Mouse (Mus musculus): ENCODE measurements around the gene Cbx2. TPM values are rescaled to one million over a fixed set of nuclear protein-coding genes. Genes with fewer than 3 reads are reported as not detected.

The Cbx2 gene
- total RNA-seq (2012; rRNA removed) (11.8 and 13.1 TPM in 2 replicates), polyA plus RNA-seq (2012; ENCODE audit: insufficient read depth in 1 of 2, insufficient read length in 2 of 2, low read depth in 1 of 2, low replicate concordance in 2 of 2, missing spikeins in 1 of 2) (10 to 100 TPM in 1 of 2 experiments, not detected in 1; 13.3 TPM)

DNA sequence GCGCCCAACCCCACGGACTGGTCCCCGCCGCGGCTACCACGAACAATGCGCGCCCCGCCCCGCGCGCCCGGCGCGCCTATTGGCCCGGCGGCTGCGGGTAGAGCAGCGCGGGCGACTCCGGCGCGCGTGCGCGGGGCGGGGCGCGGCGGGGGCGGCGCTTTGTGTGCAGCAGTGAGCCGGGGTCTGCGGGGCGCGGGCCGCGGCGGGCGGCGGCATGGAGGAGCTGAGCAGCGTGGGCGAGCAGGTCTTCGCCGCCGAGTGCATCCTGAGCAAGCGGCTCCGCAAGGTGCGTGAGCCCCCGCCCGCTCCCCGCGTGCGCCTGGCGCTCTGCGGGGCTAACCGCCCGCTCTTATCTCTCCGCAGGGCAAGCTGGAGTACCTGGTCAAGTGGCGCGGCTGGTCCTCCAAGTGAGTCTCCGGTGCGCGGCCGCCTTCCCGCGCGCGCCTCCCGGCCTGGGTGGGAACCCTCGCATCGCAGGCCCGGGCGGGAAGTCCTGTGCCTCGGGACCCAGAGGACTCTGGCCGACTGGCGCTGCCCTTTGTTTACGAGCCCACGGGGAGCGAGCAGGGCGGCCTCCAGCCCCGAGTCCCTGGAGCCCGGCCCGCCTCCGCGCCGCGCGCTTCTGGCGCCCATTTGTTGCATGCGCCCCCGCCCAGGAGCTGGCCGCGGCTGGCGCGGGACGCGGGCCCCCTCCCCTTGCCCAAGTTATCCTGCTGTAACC, at the start of gene Cbx2:
Cbx2 (plus strand) TSS at position 68 of the 721 bp plus-strand sequence.
- Histone ChIP-seq H3K79me2 (ENCODE audit: control insufficient read depth, insufficient read depth, low read length, poor library complexity) (peaks cover 11% of the 10 kb centered on the region), H3K9ac (ENCODE audit: control insufficient read depth, low read depth, low read length, poor library complexity, severe bottlenecking) (peak within 1 kb of the TSS; percentile 89), H3K4me1 (ENCODE audit: control insufficient read depth in 1 of 2, insufficient read depth in 2 of 2, low read length in 2 of 2) (peaks cover 0 to 27% of the 10 kb centered on the region in 2 experiments; a peak in 2 of 4 replicates), H3K4me3 (ENCODE audit: control insufficient read depth in 1 of 2, insufficient read depth in 1 of 2, low read depth in 2 of 2, low read length in 2 of 2) (peak within 1 kb of the TSS; percentile 63 to 78), H3K9me3 (replicated peaks; ENCODE audit: insufficient read depth, low read length) (no peaks in the 10 kb centered on the region), H3K27ac (ENCODE audit: control insufficient read depth, low read depth, low read length) (peak within 1 kb of the TSS; percentile 2; the same call in 1 of the 2 replicates), H3K27me3 (ENCODE audit: control insufficient read depth in 1 of 2, insufficient read depth in 2 of 2, low read length in 2 of 2) (no peaks in the 10 kb centered on the region), H3K36me3 (ENCODE audit: control insufficient read depth in 1 of 2, insufficient read depth in 2 of 2, low read length in 2 of 2) (peaks cover 0 to 16% of the 10 kb centered on the region in 2 experiments; a peak in 2 of 4 replicates)
- DNase-seq (ENCODE audit: low read depth, low spot score) = peak; percentile 82
- TF ChIP-seq POLR2AphosphoS2 (IDR thresholded peaks at IDR 0.05; ENCODE audit: low read length) (peak; percentile 38; the same call in 1 of the 2 replicates), HCFC1 (IDR thresholded peaks at IDR 0.05; ENCODE audit: low read depth, low read length) (peak; percentile 46; the same call in 1 of the 2 replicates), MAZ (IDR thresholded peaks at IDR 0.05; ENCODE audit: low read depth, low read length) (0 out of 2 replicates have a peak, but pooled peaks have one; percentile 31), ZKSCAN1 (IDR thresholded peaks at IDR 0.05; ENCODE audit: low read depth, low read length) (no peak), MYC (IDR thresholded peaks at IDR 0.05; ENCODE audit: low read depth, low read length) (no peak), SMC3 (IDR thresholded peaks at IDR 0.05; ENCODE audit: low read depth, low read length) (no peak), KAT2A (conservative IDR thresholded peaks at IDR 0.05; ENCODE audit: low read depth, low read length) (no peak), MYB (IDR thresholded peaks at IDR 0.05; ENCODE audit: low read depth, low read length) (no peak), MEF2A (IDR thresholded peaks at IDR 0.05; ENCODE audit: extremely low read depth, insufficient replicate concordance, low read depth, low read length, poor library complexity, severe bottlenecking) (no peak), SIN3A (IDR thresholded peaks at IDR 0.05; ENCODE audit: low read length) (peak; percentile 31; the same call in 1 of the 2 replicates), NELFE (IDR thresholded peaks at IDR 0.05; ENCODE audit: low read depth, low read length) (peak; percentile 78), ZMIZ1 (IDR thresholded peaks at IDR 0.05; ENCODE audit: low read depth, low read length) (peak; percentile 76; the same call in 1 of the 2 replicates), MAX (IDR thresholded peaks at IDR 0.05; ENCODE audit: low read length) (peak; percentile 40; the same call in 1 of the 2 replicates), CHD1 (IDR thresholded peaks at IDR 0.05; ENCODE audit: low read depth, low read length) (no peak), TCF12 (IDR thresholded peaks at IDR 0.05; ENCODE audit: low read depth, low read length) (peak; percentile 30; the same call in 1 of the 2 replicates), ZC3H11A (IDR thresholded peaks at IDR 0.05; ENCODE audit: low read depth, low read length) (no peak), RCOR1 (IDR thresholded peaks at IDR 0.05; ENCODE audit: low read depth, low read length) (no peak), POLR2A (IDR thresholded peaks at IDR 0.05; ENCODE audit: control insufficient read depth in 1 of 2, insufficient read depth in 1 of 2, low read depth in 1 of 2, low read length in 2 of 2, poor library complexity in 1 of 2) (peak; percentile 60 to 70; a peak in 2 of 4 replicates), POLR2AphosphoS5 (IDR thresholded peaks at IDR 0.05; ENCODE audit: borderline replicate concordance, low read depth, low read length) (no peak), MXI1 (IDR thresholded peaks at IDR 0.05; ENCODE audit: low read depth, low read length) (peak; percentile 33; the same call in 1 of the 2 replicates), CHD2 (IDR thresholded peaks at IDR 0.05; ENCODE audit: low read length) (no peak), USF2 (IDR thresholded peaks at IDR 0.05; ENCODE audit: borderline replicate concordance in 1 of 2, insufficient read depth in 1 of 2, low read depth in 1 of 2, low read length in 2 of 2) (no peak), BHLHE40 (IDR thresholded peaks at IDR 0.05; ENCODE audit: borderline replicate concordance, low read depth, low read length) (no peak), UBTF (IDR thresholded peaks at IDR 0.05; ENCODE audit: borderline replicate concordance, insufficient read depth, low read depth, low read length) (peak; percentile 89; the same call in 1 of the 2 replicates), NRF1 (IDR thresholded peaks at IDR 0.05; ENCODE audit: insufficient read depth, low read depth, low read length, poor library complexity, severe bottlenecking) (peak; percentile 77)
